Mouse (Mus musculus) heart, adult 2 months (tissue): ENCODE measurements around the gene Crtac1.

Source experiments
- CTCF ChIP-seq: fragments of 200-600 bp; IDR thresholded peaks from 2 replicates; pipeline ENCODE4 v1.8.1; 2022; ENCODE audit warnings: antibody characterized with exemption, mild to moderate bottlenecking, moderate library complexity
- POLR2A ChIP-seq: fragments of 200-500 bp; IDR thresholded peaks from 2 replicates; pipeline ENCODE4 v1.6.1; 2011; ENCODE audit warnings: mild to moderate bottlenecking, low read depth, low read length, control low read depth; ENCODE audit not compliant: insufficient read depth

- TF ChIP-seq CTCF (no peak), POLR2A (no peak)
Measured at GRCm38 (mm10) chr19:42415042-42415441, 16.5 kb downstream of the Crtac1 start.
